Mouse (Mus musculus) frontal cortex, adult (tissue): ENCODE data around the gene Enoph1.

Experiments
- ATAC-seq: cut with Nextera tagmentation; 2 replicates; pipeline ENCODE4 v1.9.2; 2017; ENCODE audit warnings: mild to moderate bottlenecking, moderate library complexity, mixed read lengths; ENCODE audit not compliant: low TSS enrichment

Enoph1 gene

DNA sequence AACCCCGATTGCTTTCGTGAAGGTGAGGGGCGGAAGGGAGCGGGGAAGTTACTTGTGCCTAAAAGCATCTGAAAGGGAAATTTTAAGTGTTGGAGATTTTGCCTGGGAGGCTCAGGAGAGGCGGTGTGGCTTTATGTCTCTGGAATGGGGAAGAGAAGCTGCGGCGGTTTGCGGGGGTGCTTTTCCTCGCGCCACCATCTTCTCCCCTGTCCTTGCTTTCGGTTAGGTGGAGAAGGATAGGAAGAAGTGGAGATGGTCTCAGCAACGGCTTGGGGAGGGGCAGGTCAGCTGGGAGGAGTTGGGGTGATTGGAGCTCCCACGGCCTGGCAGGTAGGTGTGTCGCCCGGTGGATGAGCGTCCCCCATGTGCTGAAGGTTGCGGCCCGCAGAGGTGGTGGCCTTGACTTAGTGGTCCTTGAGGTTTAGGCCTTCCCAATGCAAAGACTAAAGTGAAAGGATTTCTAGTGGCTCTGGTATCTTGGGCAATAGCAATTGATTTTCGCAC, 548 bp downstream of the Enoph1 start:
- ATAC-seq = peak; percentile 13; the same call in 1 of the 2 replicates

DNA sequence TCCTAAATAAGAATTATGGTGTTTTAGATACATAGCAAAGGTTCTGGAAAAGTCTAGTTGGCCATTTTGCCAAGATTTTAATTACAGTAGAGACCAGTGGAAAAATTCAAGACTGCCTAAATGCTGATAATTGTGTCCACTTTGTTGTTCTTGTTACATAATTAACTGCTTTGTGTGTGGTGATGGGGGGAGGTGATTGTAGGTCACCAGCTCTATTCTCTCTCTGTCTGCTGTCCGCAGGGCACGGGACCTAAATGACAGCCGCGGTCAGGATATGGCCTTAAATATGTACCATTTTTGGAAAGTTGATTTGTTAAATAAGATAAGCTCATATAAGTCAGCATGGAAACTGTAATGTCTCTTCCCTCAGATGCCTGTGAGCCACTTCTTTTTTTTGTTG, 1.5 kb downstream of the Enoph1 start:
- ATAC-seq = no peak

DNA sequence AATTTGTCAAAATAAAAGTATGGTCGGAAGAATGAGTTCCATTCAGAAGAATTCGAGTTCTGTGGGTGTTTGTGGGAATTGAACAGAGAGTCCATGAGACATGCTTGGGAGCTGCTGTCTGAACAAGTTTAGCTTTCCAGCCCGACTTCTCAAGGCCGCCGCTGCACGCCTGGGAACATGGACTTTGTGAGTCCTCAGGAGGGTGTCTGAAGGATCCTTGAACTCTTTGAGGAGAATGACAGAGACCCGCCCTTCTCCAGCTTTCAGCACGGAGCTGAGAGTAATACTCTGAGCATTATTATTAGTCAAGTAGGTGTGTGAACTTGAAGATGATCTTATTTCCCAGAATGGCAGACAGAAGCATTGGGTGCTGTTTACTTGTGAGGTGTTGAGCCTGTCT, 2.7 kb downstream of the Enoph1 start:
- ATAC-seq = no peak

DNA sequence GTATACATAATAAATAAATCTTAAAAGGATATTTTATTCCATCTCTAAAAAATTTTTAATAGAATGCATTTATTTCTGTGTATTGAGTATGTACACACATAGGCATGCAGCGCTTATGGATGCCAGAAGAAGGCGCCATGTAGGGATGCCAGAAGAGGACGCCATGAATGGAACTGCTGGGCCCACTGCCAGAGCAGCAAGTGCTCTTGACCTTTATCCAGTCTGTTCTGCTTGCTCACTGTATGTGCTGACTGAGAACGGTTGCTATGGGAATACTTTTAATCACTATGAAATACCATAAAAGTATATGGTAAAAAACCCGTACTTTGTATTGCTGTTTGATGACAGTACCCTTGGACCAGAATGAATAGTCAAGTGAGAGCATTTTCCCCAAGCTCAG, 3.6 kb downstream of the Enoph1 start:
- no peak for ATAC-seq

DNA sequence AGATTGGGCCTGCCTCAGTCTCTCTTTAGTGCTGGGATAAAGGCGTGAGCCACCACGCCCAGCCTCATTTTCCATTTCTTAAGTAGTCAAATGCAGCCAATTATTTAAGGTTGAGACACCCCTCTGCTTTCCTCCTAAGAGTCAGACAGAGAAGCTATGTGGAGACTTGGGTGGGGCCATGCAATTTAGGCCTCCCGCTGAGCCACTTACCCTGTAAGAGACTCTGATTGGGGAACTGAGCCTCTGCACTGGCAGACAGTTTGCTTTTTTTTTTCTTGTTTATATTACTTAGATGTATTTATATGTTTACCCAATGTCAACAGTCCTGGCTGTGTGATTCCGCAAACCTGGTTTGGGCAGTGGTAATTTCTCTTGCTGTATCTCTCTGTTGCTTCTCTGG, 4.2 kb downstream of the Enoph1 start:
- no peak for ATAC-seq

DNA sequence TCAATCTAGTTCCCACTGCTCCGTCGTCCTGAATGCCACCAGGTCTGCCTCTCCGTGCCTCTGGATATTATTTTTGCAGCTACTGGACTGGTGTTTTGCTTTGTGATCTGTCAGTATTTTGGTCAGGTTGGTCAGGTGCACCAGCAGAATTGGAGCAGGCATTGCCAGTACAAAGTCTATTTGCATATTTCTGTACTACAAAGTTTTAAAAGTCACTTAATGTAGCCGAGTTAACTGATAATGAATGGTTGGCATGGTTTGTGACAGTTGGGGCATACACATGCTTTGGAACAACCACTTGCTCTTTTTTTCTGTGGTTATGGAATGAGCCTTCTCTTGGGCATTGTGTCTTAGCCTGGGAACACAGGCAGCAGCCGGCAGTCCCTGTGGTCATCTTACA, 4.8 kb downstream of the Enoph1 start:
- no peak for ATAC-seq

DNA sequence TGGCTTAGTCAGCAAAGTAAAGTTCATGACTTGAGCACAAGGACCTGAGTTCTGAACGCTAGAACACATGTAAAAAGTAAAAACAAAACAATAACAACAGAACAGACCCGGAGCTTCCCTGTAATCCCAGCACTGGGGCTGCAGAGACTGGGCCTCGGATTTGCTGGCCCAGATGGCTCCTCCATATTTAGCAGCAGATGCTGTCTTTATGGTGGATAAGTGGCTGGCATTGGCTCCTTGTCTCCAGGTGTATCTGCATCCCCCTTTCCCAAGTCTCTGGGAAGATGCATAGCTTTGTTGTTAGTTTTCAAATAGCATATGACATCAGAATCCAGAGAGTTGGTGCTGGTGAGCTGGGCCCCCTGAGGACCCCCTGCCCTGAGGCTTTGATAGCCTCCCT, 6.3 kb downstream of the Enoph1 start:
- ATAC-seq = no peak

DNA sequence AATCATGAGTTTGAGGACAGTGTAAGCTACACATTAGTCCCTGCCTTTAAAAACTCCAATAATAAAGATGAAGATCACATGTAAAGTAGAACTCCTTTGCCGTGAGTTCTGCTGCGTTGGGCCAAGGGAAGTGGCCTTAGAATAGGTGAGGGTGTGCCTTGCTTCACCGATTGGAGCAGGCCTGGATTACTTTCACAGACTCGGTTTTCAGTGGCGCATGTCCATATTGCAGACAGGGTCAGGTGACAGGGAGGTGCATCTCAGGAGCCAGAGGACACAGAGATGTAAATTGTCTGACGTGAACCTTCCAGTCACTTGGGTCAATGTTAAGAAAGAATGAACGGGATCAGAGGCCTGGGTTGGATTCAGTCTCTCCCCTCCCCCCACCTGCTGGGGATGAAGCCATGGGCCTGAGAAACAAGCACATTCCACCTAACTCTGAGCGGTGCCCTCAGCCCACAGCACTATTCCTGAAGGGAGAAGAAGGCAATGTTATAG, 7.4 kb downstream of the Enoph1 start:
- no peak for ATAC-seq

DNA sequence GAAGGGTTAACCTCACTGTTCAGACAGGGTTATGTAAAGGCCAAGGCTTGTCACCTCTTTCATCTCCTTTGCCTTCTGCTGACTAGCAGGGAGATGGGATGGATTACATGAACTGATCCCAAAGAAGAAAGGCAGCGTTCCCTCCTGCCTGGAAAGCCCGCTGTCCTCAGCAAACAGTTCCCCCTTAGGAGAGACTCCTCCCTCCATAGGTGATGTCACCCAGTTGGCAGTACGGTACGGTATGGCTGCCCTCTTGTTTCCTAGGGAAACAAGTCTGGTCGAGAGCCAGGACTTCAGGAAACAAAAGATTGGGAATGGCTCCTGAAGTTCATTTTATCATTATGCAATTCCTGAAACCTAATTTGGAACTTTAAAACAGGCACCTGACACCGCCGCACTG, 8.1 kb downstream of the Enoph1 start:
- no peak for ATAC-seq

DNA sequence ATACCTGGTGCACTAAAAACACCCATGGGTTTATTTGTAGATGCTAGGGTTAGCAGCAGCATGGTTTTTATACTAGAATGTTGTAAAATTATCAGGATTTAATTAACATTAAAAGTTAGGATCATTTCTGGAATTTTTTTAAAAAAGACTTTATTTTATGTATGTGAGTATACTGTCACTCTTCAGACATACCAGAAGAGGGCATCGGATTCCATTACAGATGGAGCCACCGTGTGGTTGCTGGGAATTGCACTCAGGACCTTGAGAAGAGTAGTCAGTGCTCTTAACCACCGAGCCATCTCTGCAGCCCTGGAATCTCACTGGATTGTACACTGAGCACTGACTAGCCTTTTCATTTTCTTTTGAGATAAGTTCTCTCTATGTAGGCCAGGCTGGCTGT, 10.1 kb downstream of the Enoph1 start:
- ATAC-seq = no peak

DNA sequence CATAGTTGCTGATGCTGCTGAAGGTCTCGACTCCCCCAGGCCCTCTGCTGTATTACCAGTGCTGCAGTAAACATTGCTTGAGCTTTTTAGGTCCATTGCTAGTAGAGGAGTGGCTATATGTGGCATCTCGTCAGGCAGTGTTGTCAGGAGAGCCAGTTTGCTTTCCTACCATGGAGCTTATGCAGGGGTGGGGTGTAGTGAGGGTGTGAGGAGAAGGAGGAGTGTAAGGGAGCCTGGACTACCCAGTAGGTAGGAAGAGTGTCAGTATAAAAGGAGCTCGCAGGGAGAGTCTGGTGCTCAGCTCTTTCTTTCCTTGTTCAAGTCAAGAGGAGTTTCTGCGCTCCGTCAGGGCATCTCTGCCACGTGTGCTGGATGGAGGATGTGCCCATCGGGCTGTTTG, 12.9 kb downstream of the Enoph1 start:
- peak; percentile 88 for ATAC-seq

DNA sequence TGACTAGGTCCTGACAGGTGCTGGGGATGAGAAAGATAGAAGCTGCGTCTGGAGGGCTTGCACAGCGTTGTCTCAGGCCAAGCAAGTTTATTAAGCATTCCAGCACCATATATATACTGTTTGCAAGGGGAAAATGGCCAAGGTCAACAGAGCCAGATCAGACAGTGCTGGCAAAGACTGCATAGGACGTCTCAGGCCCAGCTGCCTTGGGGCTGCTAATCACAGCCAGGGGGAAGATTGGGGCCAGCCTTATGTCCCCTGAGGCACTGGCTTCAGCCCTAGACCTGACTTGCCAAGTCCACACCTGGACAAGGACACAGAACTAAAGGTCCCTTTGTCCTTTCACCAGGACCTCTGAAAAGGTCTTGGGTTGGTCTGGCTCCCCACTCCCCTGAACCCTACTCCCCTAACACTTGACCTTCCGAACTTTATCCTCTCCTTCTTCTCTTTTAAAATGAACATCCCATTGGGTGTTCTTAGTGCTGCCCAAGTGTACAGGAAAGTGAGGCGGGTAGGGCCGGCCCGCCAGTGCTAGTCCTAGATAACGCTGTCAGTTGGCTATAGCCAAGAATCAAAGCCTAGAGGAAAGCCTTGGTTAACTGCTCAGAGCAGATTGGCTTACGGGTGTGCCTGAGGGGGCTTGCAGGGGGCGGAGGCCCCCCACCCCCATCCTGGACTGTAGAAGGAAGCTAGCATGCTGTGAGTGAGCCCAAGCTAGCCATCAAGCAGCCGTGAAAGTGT, 15.2 kb downstream of the Enoph1 start:
- no peak for ATAC-seq

DNA sequence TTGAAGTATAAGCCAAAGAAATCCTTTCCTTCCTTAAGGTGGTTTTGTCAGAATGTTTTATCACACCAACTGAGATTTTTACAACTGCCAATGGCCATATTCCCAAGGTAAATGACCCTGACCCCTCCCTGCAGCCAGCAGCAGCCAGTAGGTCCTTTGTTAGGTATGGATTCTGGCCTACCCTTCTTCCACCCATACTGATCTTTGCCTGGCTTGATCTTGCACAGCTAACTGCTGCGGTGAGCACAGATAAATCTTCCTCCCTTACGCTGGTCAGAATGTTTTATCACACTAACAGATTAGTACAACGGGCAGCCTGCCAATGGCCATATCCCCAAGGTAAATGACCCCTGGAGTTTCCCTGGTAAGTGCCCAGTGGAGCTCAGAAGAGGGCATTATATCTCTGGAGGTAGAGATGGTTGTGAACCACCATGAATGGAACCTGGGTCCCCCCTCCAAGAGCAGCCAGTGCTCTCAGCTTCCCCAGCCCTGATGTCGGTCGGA, 16.1 kb downstream of the Enoph1 start:
- ATAC-seq = no peak

DNA sequence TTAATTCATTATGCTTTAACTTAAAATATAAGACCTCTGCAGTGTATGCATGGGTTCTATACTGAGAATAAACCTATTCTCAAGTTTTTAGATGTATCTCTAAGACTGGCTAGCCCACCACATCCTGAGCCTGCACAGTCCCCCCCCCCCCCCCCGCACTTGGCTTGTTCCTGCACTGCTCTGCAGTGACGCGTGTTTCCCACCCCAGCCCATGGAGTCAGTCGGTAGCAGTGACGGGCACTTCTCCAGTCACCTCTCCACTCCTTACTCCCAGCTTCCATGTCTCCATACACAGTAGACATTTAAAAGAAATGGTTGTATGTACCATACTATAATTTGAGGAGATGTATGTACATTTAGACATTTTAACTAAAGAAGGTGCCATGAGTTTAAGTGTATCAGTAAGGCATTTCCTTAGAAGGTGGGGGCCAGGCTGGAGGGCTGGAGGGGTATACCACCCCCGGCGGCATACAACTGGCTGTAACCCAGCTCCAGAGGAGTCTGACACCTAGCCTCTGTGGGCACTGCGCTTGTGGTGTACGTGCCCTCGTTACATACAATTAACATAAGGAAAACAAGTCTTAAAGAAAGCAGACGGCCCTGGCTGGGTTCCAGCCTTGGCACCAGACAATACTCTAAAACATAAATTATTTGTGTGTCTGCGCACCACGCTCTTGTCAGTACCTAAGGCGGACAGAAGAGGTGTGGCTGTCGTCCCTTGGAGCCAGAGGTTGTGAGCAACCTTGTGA, 17.9 kb downstream of the Enoph1 start:
- ATAC-seq = no peak

DNA sequence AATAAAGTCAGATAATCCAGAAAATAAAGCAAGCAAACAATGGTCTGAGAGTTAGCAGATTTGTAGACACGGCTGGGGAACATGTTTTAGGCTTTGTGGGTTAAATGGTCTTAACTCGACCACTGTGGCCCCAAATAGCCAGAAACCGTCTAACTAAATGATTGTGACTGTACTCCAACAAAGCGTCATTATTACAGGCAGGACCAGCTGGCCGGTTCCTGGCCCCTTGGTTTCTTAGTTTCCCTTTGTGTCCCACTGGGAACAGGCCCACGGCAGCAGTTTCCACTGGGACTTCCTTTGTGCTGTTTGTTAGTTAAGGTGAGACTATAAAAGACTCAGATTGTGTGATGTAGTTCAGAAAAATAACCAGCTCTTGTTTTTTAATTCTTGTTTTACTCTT, 18.9 kb downstream of the Enoph1 start:
- ATAC-seq = no peak

DNA sequence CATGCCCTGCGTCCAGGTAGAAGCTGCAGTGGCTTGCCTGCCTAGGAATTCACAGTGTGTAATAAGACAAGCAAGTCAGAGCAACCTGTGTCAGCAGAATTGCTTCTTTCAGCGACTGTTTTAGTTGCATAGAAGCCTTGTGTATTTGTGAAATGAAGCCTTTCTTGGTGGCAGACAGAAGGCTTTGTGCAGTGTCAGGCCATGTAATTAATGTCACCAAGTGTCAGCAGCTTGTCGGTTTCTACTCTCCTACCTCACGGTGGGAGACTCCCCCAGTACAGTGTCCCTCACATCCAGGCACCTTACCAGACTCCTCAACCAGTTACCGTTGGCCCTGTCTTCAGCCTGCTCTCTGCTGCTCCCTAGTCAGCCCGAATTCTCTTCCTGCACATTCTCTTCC, 19.5 kb downstream of the Enoph1 start:
- no peak for ATAC-seq

DNA sequence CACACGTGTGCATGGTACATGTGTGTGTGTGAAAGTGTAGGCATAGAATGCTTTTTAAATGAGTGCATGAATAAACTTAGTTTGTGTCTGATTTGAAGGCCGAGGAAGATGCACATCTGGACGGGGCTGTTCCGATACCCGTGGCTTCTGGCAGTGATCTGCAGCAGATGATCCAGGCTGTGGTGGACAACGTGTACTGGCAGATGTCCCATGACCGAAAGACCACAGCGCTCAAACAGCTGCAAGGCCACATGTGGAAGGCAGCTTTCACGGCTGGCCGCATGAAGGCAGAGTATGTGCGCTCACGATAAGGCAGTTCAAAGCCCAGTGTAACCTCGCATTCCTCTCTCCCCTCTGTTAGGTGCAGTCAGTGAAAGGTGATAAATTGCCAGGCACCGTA, 21.1 kb downstream of the Enoph1 start:
- ATAC-seq = no peak

DNA sequence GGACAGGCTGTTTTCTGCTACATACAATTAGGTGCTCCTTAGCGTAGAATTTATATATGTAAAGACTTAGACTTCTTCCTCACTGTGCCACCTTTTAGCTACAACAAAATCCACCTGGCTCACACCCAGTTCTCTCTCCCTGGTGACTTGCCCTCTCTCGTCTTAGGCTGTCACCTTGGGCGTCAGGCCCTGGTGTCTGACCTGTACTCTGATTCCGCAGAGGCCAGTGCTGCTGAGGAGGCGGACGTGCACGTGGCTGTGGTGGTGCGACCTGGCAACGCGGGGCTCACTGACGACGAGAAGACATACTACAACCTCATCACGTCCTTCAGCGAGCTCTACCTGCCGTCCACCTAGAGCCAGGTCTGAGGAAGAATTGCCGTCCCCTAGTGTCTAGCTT, 27.8 kb downstream of the Enoph1 start:
- ATAC-seq = no peak

DNA sequence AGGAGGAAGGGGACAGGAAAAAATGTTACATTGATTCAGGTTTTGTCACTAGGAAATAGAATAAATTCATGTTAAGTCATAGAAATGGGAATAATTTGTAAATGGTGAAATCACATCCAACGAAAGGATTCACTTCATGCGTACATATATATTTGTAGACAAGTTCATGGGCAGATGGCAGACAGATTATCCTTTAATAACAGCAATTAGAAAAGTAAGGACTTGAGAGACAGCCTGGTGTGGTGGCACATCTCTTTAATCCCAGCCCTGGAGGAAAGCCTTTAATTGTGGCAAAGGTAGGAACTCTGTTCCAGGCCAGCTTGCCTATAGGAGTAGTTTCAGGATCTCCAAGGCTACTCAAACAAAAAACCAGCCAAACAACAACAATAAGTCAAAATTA, 29.7 kb downstream of the Enoph1 start:
- ATAC-seq = no peak

DNA sequence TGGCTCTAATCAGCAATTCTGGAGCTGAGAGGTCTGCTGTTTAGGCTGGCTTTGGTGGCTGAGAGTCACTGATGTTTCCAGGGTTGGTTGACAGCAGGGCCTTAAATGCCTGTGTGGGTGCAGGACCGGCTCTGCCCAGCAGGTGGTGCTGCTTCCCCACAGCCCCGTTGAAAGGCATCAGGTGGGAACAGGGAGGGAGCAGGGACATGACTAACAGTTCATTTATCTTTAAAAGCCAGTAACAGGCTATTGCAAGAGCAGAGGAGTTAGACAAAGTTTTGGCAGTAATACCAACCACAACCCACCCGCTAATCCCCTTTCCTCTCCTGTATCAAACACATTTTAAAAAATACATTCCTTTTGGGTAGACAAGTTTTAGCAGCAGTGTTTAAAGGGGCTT, 30.5 kb downstream of the Enoph1 start:
- peak; percentile 77 for ATAC-seq

DNA sequence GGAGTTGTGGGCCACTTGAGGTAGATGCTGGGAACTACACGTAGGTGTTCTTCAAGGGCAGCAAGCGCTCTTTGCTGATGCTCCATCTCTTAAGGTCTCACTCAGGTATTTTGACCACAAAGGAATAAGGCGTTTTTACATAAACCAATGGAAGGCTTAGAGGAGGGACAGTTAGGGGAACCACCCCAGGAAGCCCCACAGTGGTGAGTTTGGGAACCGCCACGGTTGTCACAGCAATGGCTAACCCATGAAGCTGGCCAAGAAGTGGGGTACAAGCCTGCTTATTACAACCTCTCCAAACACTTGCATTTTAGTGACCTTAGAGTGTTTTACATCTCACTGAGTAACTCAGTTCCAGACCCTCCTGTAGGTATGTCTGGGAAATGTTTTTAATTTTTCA, 31.8 kb downstream of the Enoph1 start:
- no peak for ATAC-seq

DNA sequence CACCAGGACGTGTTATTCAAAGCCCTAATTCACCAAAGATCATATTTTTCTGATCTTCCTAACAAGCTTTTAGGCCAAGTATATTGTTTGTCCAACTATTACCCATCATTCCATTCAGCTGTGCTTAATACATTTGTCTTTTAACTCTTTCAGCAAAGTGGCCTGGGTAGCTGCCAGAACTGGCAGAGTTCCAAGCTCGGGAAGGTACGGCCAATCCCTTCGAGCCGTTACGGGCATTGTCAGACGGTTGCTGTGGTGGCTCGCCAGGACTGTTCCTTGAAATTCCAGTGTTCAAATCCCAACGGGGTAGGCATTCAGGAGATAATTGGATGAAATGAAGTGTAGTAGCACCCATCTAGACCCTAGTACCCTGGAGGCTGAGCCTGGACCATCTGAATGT, 32.8 kb downstream of the Enoph1 start:
- no peak for ATAC-seq

DNA sequence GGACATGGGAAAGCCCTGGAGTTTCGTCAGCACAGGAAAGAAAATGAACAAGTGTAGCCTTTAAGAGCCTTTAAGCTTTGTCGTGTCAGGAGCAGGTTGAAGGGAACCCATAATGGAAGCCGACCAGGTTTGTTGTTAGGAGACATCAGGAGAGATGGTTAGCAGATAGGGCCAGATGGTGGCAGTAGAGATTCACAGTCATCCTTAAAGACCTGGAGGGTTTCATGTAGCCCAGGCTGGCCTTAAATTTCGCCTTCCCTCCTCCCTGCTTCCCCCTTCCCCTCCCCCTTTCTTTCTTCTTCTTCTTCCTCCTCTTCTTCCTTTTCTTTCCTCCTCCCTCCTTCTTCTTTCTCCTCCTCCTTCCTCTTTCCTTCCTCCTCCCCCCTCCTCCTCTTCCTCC, 34.8 kb downstream of the Enoph1 start:
- peak; percentile 51 for ATAC-seq
